Mouse (Mus musculus) frontal cortex, postnatal 25 days (tissue): ENCODE results near the gene Wfdc10.
"Not testable (repeated sequence)": the region's sequence is repeated elsewhere in the genome, so short reads cannot be mapped to it uniquely, and the experiment has no call there.

ENCODE experiments used
- DNase-seq, 2 experiments: peaks; one replicate each; pipeline ENCODE4 v3.0.0; 2022; ENCODE audit warnings: low spot score in 2 of 2

The Wfdc10 gene

GRCm38 (mm10) chr2:164655858-164656257, at the start of gene Wfdc10:
TSS of gene Wfdc10 (plus strand) at chr2:164656046.
- DNase-seq = peak in 1 of 2 experiments; percentile 10

- no peak for DNase-seq
Observed at GRCm38 (mm10) chr2:164608781-164609180, 47.1 kb upstream of the Wfdc10 start.

GRCm38 (mm10) chr2:164613471-164613870, 42.4 kb upstream of the Wfdc10 start, which contains the start of the genes Wfdc6b and Wfdc8:
TSS of gene Wfdc6b (plus strand) at chr2:164613522.
TSS of gene Wfdc8 (minus strand) at chr2:164613626.
- not testable (repeated sequence) for DNase-seq

- no peak for DNase-seq
Observed at GRCm38 (mm10) chr2:164615386-164615785, 40.5 kb upstream of the Wfdc10 start.

GRCm38 (mm10) chr2:164619050-164619449, 36.8 kb upstream of the Wfdc10 start:
- no peak for DNase-seq

- no peak for DNase-seq
Observed at GRCm38 (mm10) chr2:164621775-164622174, 34.1 kb upstream of the Wfdc10 start.

- DNase-seq = no peak
Observed at GRCm38 (mm10) chr2:164635266-164635665, 20.6 kb upstream of the Wfdc10 start.

- DNase-seq = no peak
Observed at GRCm38 (mm10) chr2:164638696-164639095, 17.1 kb upstream of the Wfdc10 start, which contains the start of gene Wfdc16. TSS of gene Wfdc16 (minus strand) at chr2:164638796.

GRCm38 (mm10) chr2:164641129-164641528, 14.7 kb upstream of the Wfdc10 start:
- no peak for DNase-seq

- no peak for DNase-seq
Observed at GRCm38 (mm10) chr2:164641881-164642673, 13.8 kb upstream of the Wfdc10 start.

GRCm38 (mm10) chr2:164656483-164656882, 637 bp downstream of the Wfdc10 start, which contains the start of gene Wfdc9:
TSS of gene Wfdc9 (minus strand) at chr2:164656583.
- no peak for DNase-seq

- no peak for DNase-seq
Observed at GRCm38 (mm10) chr2:164664851-164665250, 9.0 kb downstream of the Wfdc10 start.

- no peak for DNase-seq
Observed at GRCm38 (mm10) chr2:164670261-164670660, 14.4 kb downstream of the Wfdc10 start.

- no peak for DNase-seq
Observed at GRCm38 (mm10) chr2:164670938-164671337, 15.1 kb downstream of the Wfdc10 start.

- no peak for DNase-seq
Observed at GRCm38 (mm10) chr2:164673987-164674386, 18.1 kb downstream of the Wfdc10 start, which contains the start of gene Wfdc11. TSS of gene Wfdc11 (minus strand) at chr2:164674087.

- no peak for DNase-seq
Observed at GRCm38 (mm10) chr2:164676103-164676502, 20.3 kb downstream of the Wfdc10 start.

GRCm38 (mm10) chr2:164676916-164677685, 21.3 kb downstream of the Wfdc10 start:
- no peak for DNase-seq

GRCm38 (mm10) chr2:164678848-164679625, 23.2 kb downstream of the Wfdc10 start:
- peak; percentile 42 to 44 for DNase-seq

- no peak for DNase-seq
Observed at GRCm38 (mm10) chr2:164679906-164680305, 24.1 kb downstream of the Wfdc10 start.

GRCm38 (mm10) chr2:164684807-164685206, 29.0 kb downstream of the Wfdc10 start, which contains the start of gene Wfdc13:
TSS of gene Wfdc13 (plus strand) at chr2:164685107.
- DNase-seq = no peak

GRCm38 (mm10) chr2:164698201-164698600, 42.4 kb downstream of the Wfdc10 start, which contains the start of gene Spint4:
TSS of gene Spint4 (plus strand) at chr2:164698501.
- no peak for DNase-seq
